Mouse (Mus musculus): Measurements from ENCODE around the gene Lysmd1.

DNA sequence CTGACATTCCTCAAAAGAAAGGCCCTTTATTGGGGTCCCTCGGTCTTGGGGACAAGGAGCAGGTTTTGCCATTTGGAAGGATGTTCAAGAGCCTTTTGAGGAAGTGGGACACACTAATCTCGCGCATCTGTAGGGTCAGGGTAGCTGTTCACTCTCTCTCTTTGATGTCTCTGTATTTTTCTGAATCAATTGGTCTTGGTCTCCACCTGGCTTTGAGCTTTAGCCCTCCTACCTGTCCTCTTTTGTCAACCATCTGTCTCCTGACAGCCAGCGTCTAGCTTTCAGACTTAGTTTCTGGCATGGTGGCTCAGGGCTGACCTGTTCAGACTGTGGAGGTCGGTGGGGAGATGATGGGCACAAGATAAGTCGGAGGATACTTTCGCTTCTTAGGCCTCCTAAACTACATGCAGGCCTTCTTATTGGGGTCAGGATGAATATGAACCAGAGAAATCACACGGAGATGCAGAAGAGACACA lies 25.7 kb downstream of the Lysmd1 start:
- no peak for TF ChIP-seq CTCF (IDR thresholded peaks at IDR 0.05; ENCODE audit: control insufficient read depth, insufficient read depth, insufficient replicate concordance, low read depth, low read length)
- TF ChIP-seq POLR2A (IDR thresholded peaks at IDR 0.05; ENCODE audit: control insufficient read depth, low read depth, low read length) = no peak

All from testis, adult 2 months (tissue).